Mouse (Mus musculus) brain, embryonic 14.5 days (tissue): ENCODE measurements around the gene Prpf38b.

ENCODE experiments used
- CTCF ChIP-seq: fragments of 200-500 bp; IDR thresholded peaks from 2 replicates; pipeline ENCODE4 v1.5.1; 2012; ENCODE audit warnings: inconsistent platforms, mild to moderate bottlenecking, moderate library complexity, borderline replicate concordance; ENCODE audit not compliant: insufficient read depth, insufficient read length; ENCODE audit errors: extremely low read depth
- POLR2A ChIP-seq: fragments of 200-500 bp; IDR thresholded peaks from 2 replicates; pipeline ENCODE4 v1.6.1; 2012; ENCODE audit warnings: mild to moderate bottlenecking, inconsistent platforms, borderline replicate concordance; ENCODE audit not compliant: poor library complexity, insufficient read depth, insufficient read length, severe bottlenecking; ENCODE audit errors: extremely low read depth

DNA sequence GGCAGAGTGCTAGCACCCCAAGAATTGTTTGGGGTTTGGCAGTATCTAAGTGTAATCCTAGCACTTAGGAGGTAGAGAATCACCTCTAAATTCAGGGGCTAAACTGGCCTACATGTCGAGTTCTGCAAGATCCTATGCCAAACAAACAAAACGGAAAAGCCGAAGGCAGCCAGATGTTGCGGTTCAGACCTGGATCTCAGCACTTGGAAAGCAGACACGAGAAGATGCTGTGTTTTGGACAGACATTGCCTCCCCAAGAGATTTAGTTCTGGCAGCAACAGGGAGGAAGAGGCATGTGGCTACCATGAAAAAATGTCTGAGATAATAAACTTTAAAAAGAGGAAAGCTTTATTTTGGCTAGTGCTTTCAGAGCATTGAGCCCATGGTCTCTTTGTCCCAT lies 10.8 kb downstream of the Prpf38b start:
- no peak for TF ChIP-seq POLR2A
- TF ChIP-seq CTCF = no peak
